Mouse (Mus musculus): ENCODE measurements around the gene Strip1. TPM values are rescaled to one million over a fixed set of nuclear protein-coding genes. Genes with fewer than 3 reads are reported as not detected.
"Not testable (repeated sequence)": the region's sequence is repeated elsewhere in the genome, so short reads cannot be mapped to it uniquely, and the experiment has no call there.

Gene Strip1
- total RNA-seq (2017) = 33.5 and 41.1 TPM in 2 replicates

GRCm38 (mm10) chr3:107631523-107631958, at the start of gene Strip1:
Strip1 (minus strand) TSS chr3:107631694.
- peak; percentile 88 for ATAC-seq (ENCODE audit: extremely low read depth, insufficient number of reproducible peaks, low FRiP score, poor library complexity, severe bottlenecking)

- ATAC-seq (ENCODE audit: extremely low read depth, insufficient number of reproducible peaks, low FRiP score, poor library complexity, severe bottlenecking) = no peak
These were observed 49.5 kb upstream of the Strip1 start for GRCm38 (mm10) chr3:107680790-107681576.

GRCm38 (mm10) chr3:107671509-107671908, 40.0 kb upstream of the Strip1 start:
- ATAC-seq (ENCODE audit: extremely low read depth, insufficient number of reproducible peaks, low FRiP score, poor library complexity, severe bottlenecking) = no peak

GRCm38 (mm10) chr3:107670500-107670899, 39.0 kb upstream of the Strip1 start:
- ATAC-seq (ENCODE audit: extremely low read depth, insufficient number of reproducible peaks, low FRiP score, poor library complexity, severe bottlenecking) = no peak

- no peak for ATAC-seq (ENCODE audit: extremely low read depth, insufficient number of reproducible peaks, low FRiP score, poor library complexity, severe bottlenecking)
These were observed 37.3 kb upstream of the Strip1 start for GRCm38 (mm10) chr3:107668786-107669185.

GRCm38 (mm10) chr3:107667426-107667825, 35.9 kb upstream of the Strip1 start:
- no peak for ATAC-seq (ENCODE audit: extremely low read depth, insufficient number of reproducible peaks, low FRiP score, poor library complexity, severe bottlenecking)

GRCm38 (mm10) chr3:107664641-107665040, 33.1 kb upstream of the Strip1 start:
- ATAC-seq (ENCODE audit: extremely low read depth, insufficient number of reproducible peaks, low FRiP score, poor library complexity, severe bottlenecking) = no peak

- ATAC-seq (ENCODE audit: extremely low read depth, insufficient number of reproducible peaks, low FRiP score, poor library complexity, severe bottlenecking) = no peak
These were observed 27.5 kb upstream of the Strip1 start for GRCm38 (mm10) chr3:107659000-107659399.

- ATAC-seq (ENCODE audit: extremely low read depth, insufficient number of reproducible peaks, low FRiP score, poor library complexity, severe bottlenecking) = no peak
These were observed 25.4 kb upstream of the Strip1 start for GRCm38 (mm10) chr3:107656888-107657287.

- no peak for ATAC-seq (ENCODE audit: extremely low read depth, insufficient number of reproducible peaks, low FRiP score, poor library complexity, severe bottlenecking)
These were observed 24.7 kb upstream of the Strip1 start for GRCm38 (mm10) chr3:107656151-107656550.

- no peak for ATAC-seq (ENCODE audit: extremely low read depth, insufficient number of reproducible peaks, low FRiP score, poor library complexity, severe bottlenecking)
These were observed 24.0 kb upstream of the Strip1 start for GRCm38 (mm10) chr3:107655491-107655890.

- no peak for ATAC-seq (ENCODE audit: extremely low read depth, insufficient number of reproducible peaks, low FRiP score, poor library complexity, severe bottlenecking)
These were observed 23.4 kb upstream of the Strip1 start for GRCm38 (mm10) chr3:107654861-107655260.

- ATAC-seq (ENCODE audit: extremely low read depth, insufficient number of reproducible peaks, low FRiP score, poor library complexity, severe bottlenecking) = no peak
These were observed 21.5 kb upstream of the Strip1 start for GRCm38 (mm10) chr3:107652968-107653367.

- ATAC-seq (ENCODE audit: extremely low read depth, insufficient number of reproducible peaks, low FRiP score, poor library complexity, severe bottlenecking) = not testable (repeated sequence)
These were observed 18.8 kb upstream of the Strip1 start for GRCm38 (mm10) chr3:107650276-107650675.

GRCm38 (mm10) chr3:107646947-107647346, 15.5 kb upstream of the Strip1 start:
- ATAC-seq (ENCODE audit: extremely low read depth, insufficient number of reproducible peaks, low FRiP score, poor library complexity, severe bottlenecking) = no peak

- ATAC-seq (ENCODE audit: extremely low read depth, insufficient number of reproducible peaks, low FRiP score, poor library complexity, severe bottlenecking) = no peak
These were observed 6.2 kb upstream of the Strip1 start for GRCm38 (mm10) chr3:107637606-107638172.

- no peak for ATAC-seq (ENCODE audit: extremely low read depth, insufficient number of reproducible peaks, low FRiP score, poor library complexity, severe bottlenecking)
These were observed 4.7 kb upstream of the Strip1 start for GRCm38 (mm10) chr3:107636236-107636635.

- no peak for ATAC-seq (ENCODE audit: extremely low read depth, insufficient number of reproducible peaks, low FRiP score, poor library complexity, severe bottlenecking)
These were observed 4.3 kb upstream of the Strip1 start for GRCm38 (mm10) chr3:107635836-107636235.

GRCm38 (mm10) chr3:107633906-107634305, 2.4 kb upstream of the Strip1 start:
- ATAC-seq (ENCODE audit: extremely low read depth, insufficient number of reproducible peaks, low FRiP score, poor library complexity, severe bottlenecking) = no peak

GRCm38 (mm10) chr3:107632786-107633185, 1.3 kb upstream of the Strip1 start:
- no peak for ATAC-seq (ENCODE audit: extremely low read depth, insufficient number of reproducible peaks, low FRiP score, poor library complexity, severe bottlenecking)
